In the genomic region with DNA sequence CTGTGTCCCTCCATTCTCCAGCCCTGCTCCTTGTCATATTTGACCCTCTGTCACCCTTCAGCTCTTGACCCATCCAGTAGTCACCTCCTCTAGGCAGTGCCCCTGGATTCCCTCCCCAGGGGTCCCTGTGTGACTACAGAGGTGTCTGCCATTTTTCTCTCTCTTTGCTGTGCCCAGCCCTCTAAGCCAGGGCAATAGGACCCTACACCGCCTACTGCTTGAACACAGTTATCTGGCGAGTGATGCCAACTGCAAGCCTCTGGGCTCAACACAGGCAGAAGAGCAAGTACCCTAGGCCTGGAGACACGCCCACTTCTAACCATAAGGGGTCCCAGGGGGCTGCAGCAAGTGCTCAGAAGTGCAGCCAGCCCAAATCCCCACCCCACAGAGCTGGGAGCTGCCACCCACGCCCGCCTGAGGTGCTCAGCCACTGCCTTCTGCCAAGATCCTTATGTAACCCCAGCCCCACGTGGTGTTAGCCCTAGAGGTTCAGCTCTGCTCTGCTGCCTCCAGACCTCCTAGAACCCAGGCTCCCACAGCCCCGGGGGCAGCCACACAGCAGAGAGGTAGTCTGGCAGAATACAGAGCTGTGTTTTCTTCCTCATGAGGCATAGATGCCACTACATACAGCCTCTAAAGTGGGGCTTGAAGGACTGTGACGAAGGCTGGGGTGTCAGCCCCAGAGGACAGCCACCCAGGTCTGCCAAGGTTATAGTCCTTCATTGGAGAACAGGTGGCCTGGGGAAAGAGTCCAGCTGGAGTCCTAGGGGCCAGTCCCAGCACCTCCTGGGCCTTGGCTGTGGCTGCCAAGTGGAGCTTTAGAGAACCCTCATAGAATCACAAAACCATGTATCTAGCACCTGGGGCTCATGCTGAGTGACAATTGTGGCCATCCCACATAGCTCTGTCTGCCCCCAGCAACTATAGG, we compare ENCODE assay signal across 9 mouse cellular contexts. TPM values are rescaled to one million over a fixed set of nuclear protein-coding genes. Genes with fewer than 3 reads are reported as not detected.
DNase-seq lines count a peak whose midpoint lies in the region.
"Had no signal": no experiment of that assay in that cellular context is flagged by ENCODE, and none has a peak within 500 bp of the region (broad histone marks: within the 10 kb centered on the region; RNA-seq: fewer than 3 reads in every experiment).

No protein-coding gene starts in this region.

- peak; percentile 47 to 51 for DNase-seq in layer of hippocampus, adult 8-10 months (ENCODE audit: low spot score in 2 of 2)
- no peak for DNase-seq in layer of hippocampus, adult 11-12 months (ENCODE audit: low spot score)
- DNase-seq in adrenal gland, adult 8-10 months = peak; percentile 46
- DNase-seq in cerebellum, postnatal 25 days = peak; percentile 82
- DNase-seq in kidney, postnatal 10 days = peak; percentile 38
- peak; percentile 67 for DNase-seq in telencephalon, adult 2 months (ENCODE audit: low read depth, low spot score)
- DNase-seq in c-Kit-positive CD71-positive TER-119-positive erythroid progenitor cells, embryonic 14.5 days (ENCODE audit: low spot score) = no peak
- DNase-seq in retina, embryonic 14.5 days (ENCODE audit: low spot score) = no peak

RNA-seq across cellular contexts. Expression of gene Sardh, which starts 35.9 kb away (rescaled TPM):
- 10 to 100 TPM in 1 of 4 experiments, 1 to 10 TPM in 3; 6.1 to 11.5 (median 9.1) TPM for total RNA-seq in layer of hippocampus, adult 8-10 months (2022)
- total RNA-seq in adrenal gland, adult 8-10 months (2022) = 10 to 100 TPM in 1 of 4 experiments, 1 to 10 TPM in 3; 8.1 to 11.2 (median 8.8) TPM
- total RNA-seq: neutrophil, adult 5-6 weeks had no signal

RNA-seq across cellular contexts. Expression of gene Dbh, which starts 47.2 kb away (rescaled TPM):
- total RNA-seq in layer of hippocampus, adult 8-10 months (2022) = 1 to 10 TPM in 1 of 4 experiments, under 1 TPM in 3; 0.25 to 1.5 (median 0.74) TPM
- 100 to 1,000 TPM; 394 to 536 (median 504) TPM for total RNA-seq in adrenal gland, adult 8-10 months (2022)
- total RNA-seq: neutrophil, adult 5-6 weeks had no signal

Comparison
In these comparisons a context has a peak if more than half of its experiments do, and no peak if none do; other contexts are left out.
1. DNase-seq: peak in layer of hippocampus, adult 8-10 months (2 of 2), adrenal gland, adult 8-10 months (single experiment), cerebellum, postnatal 25 days (2 of 2), kidney, postnatal 10 days (single experiment) and telencephalon, adult 2 months (single experiment); none in layer of hippocampus, adult 11-12 months (single experiment), c-Kit-positive CD71-positive TER-119-positive erythroid progenitor cells, embryonic 14.5 days (single experiment) and retina, embryonic 14.5 days (single experiment).
2. RNA of gene Dbh, which starts 47.2 kb away (total RNA-seq): 394 to 536 TPM in adrenal gland, adult 8-10 months; 0.25 to 1.5 TPM in layer of hippocampus, adult 8-10 months; every median in the first group is over 100 times any median in the second.